11 mouse cellular contexts compared by ENCODE assay signal in the genomic region with DNA sequence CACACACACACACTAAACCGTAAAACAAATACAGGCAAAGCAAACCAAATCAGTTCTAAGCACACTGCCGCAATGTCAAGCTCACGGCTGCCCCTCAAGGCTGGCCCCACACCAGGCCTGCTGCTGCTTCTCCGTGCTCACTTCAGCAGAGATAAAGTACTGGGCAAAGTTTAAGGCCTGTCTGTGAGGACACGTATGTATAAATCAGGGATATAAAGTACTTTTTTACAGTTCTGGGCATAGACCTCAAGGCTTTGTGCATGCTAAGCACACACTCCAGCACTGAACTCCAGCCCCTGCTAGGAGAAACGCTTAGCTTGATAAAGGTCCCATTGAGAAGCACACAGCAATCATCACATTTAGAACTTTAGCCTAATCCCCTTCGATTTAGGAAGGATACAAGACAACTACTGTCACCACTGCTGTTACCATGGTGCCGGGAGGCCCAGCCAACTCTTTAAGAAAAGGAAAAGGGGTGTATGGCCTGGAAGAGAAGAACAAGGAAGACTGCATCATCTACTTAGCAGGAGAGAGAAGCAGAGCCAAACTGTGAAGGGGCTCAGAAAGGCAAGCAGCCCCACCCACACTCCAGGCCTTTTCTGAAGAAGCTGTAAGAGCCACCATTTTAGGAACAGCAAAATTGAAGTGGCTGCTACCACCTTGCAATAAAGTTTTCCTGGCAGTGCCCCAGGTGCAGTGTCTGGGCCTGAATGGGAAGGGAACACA. TPM values are rescaled to one million over a fixed set of nuclear protein-coding genes. Genes with fewer than 3 reads are reported as not detected.
DNase-seq lines count a peak whose midpoint lies in the region; ATAC-seq and TF ChIP-seq lines count a peak whose summit lies in the region.
"Had no signal": no experiment of that assay in that cellular context is flagged by ENCODE, and none has a peak within 500 bp of the region (broad histone marks: within the 10 kb centered on the region; RNA-seq: fewer than 3 reads in every experiment).

No protein-coding gene starts in this region.

- no peak overlapping the region for H3K4me2 ChIP-seq in hindbrain, embryonic 15.5 days
- no peak overlapping the region; the same call in 1 of the 2 replicates for H3K4me2 ChIP-seq in stomach, postnatal 0 days (replicated peaks; ENCODE audit: low read depth)

- H3K4me3 ChIP-seq in hindbrain, embryonic 15.5 days = no peak overlapping the region
- no peak overlapping the region for H3K4me3 ChIP-seq in stomach, postnatal 0 days (ENCODE audit: low read depth, low read length)
- H3K4me3 ChIP-seq: megakaryocyte, embryonic 14.5 days had no signal

- H3K4me1 ChIP-seq in hindbrain, embryonic 15.5 days (replicated peaks) = peaks cover 4% of the 10 kb centered on the region; the same call in 1 of the 2 replicates
- no peaks in the 10 kb centered on the region for H3K4me1 ChIP-seq in stomach, postnatal 0 days (replicated peaks; ENCODE audit: control insufficient read depth, insufficient read depth)

- ATAC-seq in hindbrain, embryonic 15.5 days (ENCODE audit: low FRiP score, low read depth) = peak; percentile 83
- ATAC-seq in stomach, postnatal 0 days (ENCODE audit: low FRiP score, low TSS enrichment) = peak; percentile 61

- peak; percentile 48 to 68 for DNase-seq in right cerebral cortex, postnatal 10 days (ENCODE audit: low spot score in 2 of 2)
- no peak for DNase-seq in right cerebral cortex, postnatal 14 days
- peak; percentile 51 for DNase-seq in lung, postnatal 14 days
- peak; percentile 69 for DNase-seq in stomach, postnatal 0 days (ENCODE audit: low spot score)
- no peak for DNase-seq in cerebellum, adult 8-10 months
- no peak for DNase-seq in adrenal gland, adult 8-10 months
- no peak for DNase-seq in right cerebral cortex, adult 18-20 months
- DNase-seq: cerebellum, adult 9-10 months; thymus, adult 18-20 months had no signal

- no peaks in the 10 kb centered on the region for H3K27me3 ChIP-seq in hindbrain, embryonic 15.5 days
- H3K27me3 ChIP-seq in stomach, postnatal 0 days (ENCODE audit: control insufficient read depth, insufficient read depth, low read length) = no peaks in the 10 kb centered on the region

- H3K9me3 ChIP-seq in hindbrain, embryonic 15.5 days = no peaks in the 10 kb centered on the region
- H3K9me3 ChIP-seq in stomach, postnatal 0 days (ENCODE audit: control insufficient read depth, low read length) = no peaks in the 10 kb centered on the region
- H3K9me3 ChIP-seq: megakaryocyte, embryonic 14.5 days had no signal

- no peaks in the 10 kb centered on the region for H3K36me3 ChIP-seq in hindbrain, embryonic 15.5 days
- H3K36me3 ChIP-seq in stomach, postnatal 0 days (ENCODE audit: control insufficient read depth, insufficient read depth, low read length) = no peaks in the 10 kb centered on the region

- no peak overlapping the region for H3K9ac ChIP-seq in hindbrain, embryonic 15.5 days
- H3K9ac ChIP-seq in stomach, postnatal 0 days (ENCODE audit: low read length) = no peak overlapping the region; the same call in 1 of the 2 replicates

- WGBS in hindbrain, embryonic 15.5 days = 39% methylated on average over 8 of the region's 8 CpGs
- WGBS in stomach, postnatal 0 days = 32% methylated on average over 8 of the region's 8 CpGs

- no peak for TF ChIP-seq EP300 in stomach, postnatal 0 days (optimal IDR thresholded peaks at IDR 0.05)

- TF ChIP-seq CTCF in stomach, postnatal 0 days (IDR thresholded peaks at IDR 0.05; ENCODE audit: low read depth) = no peak

- H3K27ac ChIP-seq in hindbrain, embryonic 15.5 days (replicated peaks) = peak overlapping the region; percentile 72
- H3K27ac ChIP-seq in stomach, postnatal 0 days (replicated peaks) = peak overlapping the region; percentile 63

RNA-seq across cellular contexts. Expression of gene Fasn, which starts 9.4 kb away (rescaled TPM):
- polyA plus RNA-seq in hindbrain, embryonic 15.5 days (2015; fragmentation: Nextera tagmentation; extraction: Ambion mirVana) = 90.0 and 94.7 TPM in 2 replicates
- polyA plus RNA-seq in stomach, postnatal 0 days (2015; fragmentation: Nextera tagmentation; extraction: Ambion mirVana) = 16.0 and 19.7 TPM in 2 replicates
- total RNA-seq in adrenal gland, adult 8-10 months (2022) = 1,000 to 10,000 TPM in 1 of 4 experiments, 100 to 1,000 TPM in 3; 300 to 1,377 (median 701) TPM

RNA-seq across cellular contexts. Expression of gene Dus1l, which starts 37.5 kb away (rescaled TPM):
- 45.2 and 48.6 TPM in 2 replicates for polyA plus RNA-seq in hindbrain, embryonic 15.5 days (2015; fragmentation: Nextera tagmentation; extraction: Ambion mirVana)
- polyA plus RNA-seq in stomach, postnatal 0 days (2015; fragmentation: Nextera tagmentation; extraction: Ambion mirVana) = 39.8 and 42.4 TPM in 2 replicates
- total RNA-seq in adrenal gland, adult 8-10 months (2022) = 10 to 100 TPM; 62.8 to 71.6 (median 70.5) TPM

RNA-seq across cellular contexts. Expression of gene Gps1, which starts 49.6 kb away (rescaled TPM):
- 275 and 300 TPM in 2 replicates for polyA plus RNA-seq in hindbrain, embryonic 15.5 days (2015; fragmentation: Nextera tagmentation; extraction: Ambion mirVana)
- 94.5 and 98.6 TPM in 2 replicates for polyA plus RNA-seq in stomach, postnatal 0 days (2015; fragmentation: Nextera tagmentation; extraction: Ambion mirVana)
- total RNA-seq in adrenal gland, adult 8-10 months (2022) = 100 to 1,000 TPM; 138 to 150 (median 147) TPM

RNA-seq across cellular contexts. Expression of gene Rfng, which starts 49.7 kb away (rescaled TPM):
- 119 and 141 TPM in 2 replicates for polyA plus RNA-seq in hindbrain, embryonic 15.5 days (2015; fragmentation: Nextera tagmentation; extraction: Ambion mirVana)
- polyA plus RNA-seq in stomach, postnatal 0 days (2015; fragmentation: Nextera tagmentation; extraction: Ambion mirVana) = 18.1 and 23.2 TPM in 2 replicates
- total RNA-seq in adrenal gland, adult 8-10 months (2022) = 10 to 100 TPM; 17.3 to 21.4 (median 20.5) TPM

Comparison
In these comparisons a context has a peak if more than half of its experiments do, and no peak if none do; other contexts are left out.
1. DNase-seq: peak in right cerebral cortex, postnatal 10 days (2 of 2), lung, postnatal 14 days (single experiment) and stomach, postnatal 0 days (single experiment); none in right cerebral cortex, postnatal 14 days (single experiment), cerebellum, adult 8-10 months (single experiment), adrenal gland, adult 8-10 months (single experiment) and right cerebral cortex, adult 18-20 months (single experiment).